Mouse (Mus musculus): ENCODE data around the gene Susd3. TPM values are rescaled to one million over a fixed set of nuclear protein-coding genes. Genes with fewer than 3 reads are reported as not detected.

Gene Susd3
- polyA plus RNA-seq, 1 experiment from 2014 or later = 0.94 TPM

GRCm38 (mm10) chr13:49189970-49190870 is 58.3 kb downstream of the Susd3 start:
- Histone ChIP-seq H3K36me3 (no peaks in the 10 kb centered on the region), H3K9me3 (no peaks in the 10 kb centered on the region), H3K4me1 (replicated peaks) (peaks cover 37% of the 10 kb centered on the region), H3K4me2 (replicated peaks) (no peak overlapping the region), H3K4me3 (replicated peaks) (no peak overlapping the region), H3K27ac (no peak overlapping the region), H3K27me3 (peaks cover 17% of the 10 kb centered on the region), H3K9ac (replicated peaks) (no peak overlapping the region)
- no peak for ATAC-seq
- 87% methylated on average over 12 of the region's 12 CpGs for WGBS

GRCm38 (mm10) chr13:49188966-49189360 is 59.5 kb downstream of the Susd3 start:
- H3K4me1 ChIP-seq (replicated peaks) = peaks cover 37% of the 10 kb centered on the region
- no peak overlapping the region for H3K4me3 ChIP-seq (replicated peaks)
- no peak for ATAC-seq
- no peak overlapping the region for H3K27ac ChIP-seq
- no peaks in the 10 kb centered on the region for H3K9me3 ChIP-seq
- peaks cover 21% of the 10 kb centered on the region for H3K27me3 ChIP-seq
- no peaks in the 10 kb centered on the region for H3K36me3 ChIP-seq
- H3K4me2 ChIP-seq (replicated peaks) = no peak overlapping the region
- WGBS = 53% methylated on average over 2 of the region's 2 CpGs
- H3K9ac ChIP-seq (replicated peaks) = no peak overlapping the region

GRCm38 (mm10) chr13:49188219-49188965 is 60.1 kb downstream of the Susd3 start:
- H3K27me3 ChIP-seq = peaks cover 21% of the 10 kb centered on the region
- H3K4me1 ChIP-seq (replicated peaks) = peaks cover 37% of the 10 kb centered on the region
- ATAC-seq = no peak; the same call in 1 of the 2 replicates
- H3K27ac ChIP-seq = no peak overlapping the region
- H3K9me3 ChIP-seq = no peaks in the 10 kb centered on the region
- peak overlapping the region; percentile 71; the same call in 1 of the 2 replicates for H3K9ac ChIP-seq (replicated peaks)
- peak overlapping the region; percentile 71 for H3K4me3 ChIP-seq (replicated peaks)
- H3K4me2 ChIP-seq (replicated peaks) = peak overlapping the region; percentile 98
- no peaks in the 10 kb centered on the region for H3K36me3 ChIP-seq
- WGBS = 29% methylated on average over 15 of the region's 15 CpGs

- H3K27me3 ChIP-seq = peaks cover 21% of the 10 kb centered on the region
- H3K27ac ChIP-seq = peak within 1 kb of the TSS; percentile 4; the same call in 1 of the 2 replicates
- peak within 1 kb of the TSS; percentile 71 for H3K9ac ChIP-seq (replicated peaks)
- H3K4me3 ChIP-seq (replicated peaks) = peak within 1 kb of the TSS; percentile 71
- peak; percentile 91 for ATAC-seq
- no peaks in the 10 kb centered on the region for H3K36me3 ChIP-seq
- WGBS = under 1% methylated on average over 85 of the region's 87 CpGs
- H3K4me1 ChIP-seq (replicated peaks) = peaks cover 37% of the 10 kb centered on the region
- H3K4me2 ChIP-seq (replicated peaks) = peak within 1 kb of the TSS; percentile 98
- H3K9me3 ChIP-seq = no peaks in the 10 kb centered on the region
These were observed 61.0 kb downstream of the Susd3 start, which contains the start of gene Ninj1 for GRCm38 (mm10) chr13:49187288-49188218. TSS of gene Ninj1 (plus strand) at chr13:49187485.

- H3K27me3 ChIP-seq = peaks cover 21% of the 10 kb centered on the region
- H3K9me3 ChIP-seq = no peaks in the 10 kb centered on the region
- no peaks in the 10 kb centered on the region for H3K36me3 ChIP-seq
- ATAC-seq = peak; percentile 9
- H3K4me1 ChIP-seq (replicated peaks) = peaks cover 33% of the 10 kb centered on the region
- peak overlapping the region; percentile 71 for H3K4me3 ChIP-seq (replicated peaks)
- peak overlapping the region; percentile 98 for H3K4me2 ChIP-seq (replicated peaks)
- H3K9ac ChIP-seq (replicated peaks) = peak overlapping the region; percentile 71
- WGBS = 16% methylated on average over 11 of the region's 11 CpGs
- H3K27ac ChIP-seq = peak overlapping the region; percentile 4; the same call in 1 of the 2 replicates
These were observed 61.7 kb downstream of the Susd3 start for GRCm38 (mm10) chr13:49186798-49187287.

- Histone ChIP-seq H3K9me3 (no peaks in the 10 kb centered on the region), H3K9ac (replicated peaks) (no peak overlapping the region), H3K4me1 (replicated peaks) (peaks cover 25% of the 10 kb centered on the region), H3K4me3 (replicated peaks) (no peak overlapping the region), H3K4me2 (replicated peaks) (no peak overlapping the region), H3K36me3 (no peaks in the 10 kb centered on the region), H3K27me3 (peaks cover 17% of the 10 kb centered on the region), H3K27ac (no peak overlapping the region)
- no peak for ATAC-seq
- 70% methylated on average over 5 of the region's 5 CpGs for WGBS
These were observed 64.9 kb downstream of the Susd3 start for GRCm38 (mm10) chr13:49183646-49184045.

GRCm38 (mm10) chr13:49183161-49183560 is 65.3 kb downstream of the Susd3 start:
- Histone ChIP-seq H3K27me3 (peaks cover 12% of the 10 kb centered on the region), H3K27ac (no peak overlapping the region), H3K4me2 (replicated peaks) (no peak overlapping the region), H3K4me3 (replicated peaks) (no peak overlapping the region), H3K36me3 (no peaks in the 10 kb centered on the region), H3K4me1 (replicated peaks) (peaks cover 20% of the 10 kb centered on the region), H3K9ac (replicated peaks) (no peak overlapping the region), H3K9me3 (no peaks in the 10 kb centered on the region)
- no peak for ATAC-seq
- WGBS = 46% methylated on average over 5 of the region's 5 CpGs

- 90% methylated on average over 3 of the region's 3 CpGs for WGBS
- Histone ChIP-seq H3K36me3 (no peaks in the 10 kb centered on the region), H3K27me3 (peaks cover 7% of the 10 kb centered on the region; the same call in 1 of the 2 replicates), H3K4me1 (replicated peaks) (peaks cover 6% of the 10 kb centered on the region; the same call in 1 of the 2 replicates), H3K9ac (replicated peaks) (no peak overlapping the region), H3K4me2 (replicated peaks) (no peak overlapping the region), H3K27ac (no peak overlapping the region), H3K9me3 (no peaks in the 10 kb centered on the region), H3K4me3 (replicated peaks) (no peak overlapping the region)
- no peak for ATAC-seq
These were observed 67.0 kb downstream of the Susd3 start for GRCm38 (mm10) chr13:49181411-49181984.

GRCm38 (mm10) chr13:49180691-49181090 is 67.8 kb downstream of the Susd3 start:
- no peak for ATAC-seq
- H3K9me3 ChIP-seq = no peaks in the 10 kb centered on the region
- H3K4me1 ChIP-seq (replicated peaks) = 0 out of 2 replicates have a peak, but pooled peaks cover 5% of the 10 kb centered on the region
- no peak overlapping the region for H3K9ac ChIP-seq (replicated peaks)
- no peak overlapping the region for H3K27ac ChIP-seq
- no peaks in the 10 kb centered on the region for H3K36me3 ChIP-seq
- WGBS = 65% methylated on average over 1 of the region's 1 CpGs
- peaks cover 3% of the 10 kb centered on the region; the same call in 1 of the 2 replicates for H3K27me3 ChIP-seq
- H3K4me2 ChIP-seq (replicated peaks) = no peak overlapping the region
- H3K4me3 ChIP-seq (replicated peaks) = no peak overlapping the region

All from midbrain, embryonic 13.5 days (tissue).